ENCODE assay signal across 17 mouse cellular contexts in genomic region chr16:90416621-90417020, GRCm38 (mm10).
"Had no signal": no experiment of that assay in that cellular context is flagged by ENCODE, and none has a peak within 500 bp of the region (broad histone marks: within the 10 kb centered on the region; RNA-seq: fewer than 3 reads in every experiment).

No protein-coding gene starts in this region.

- DNase-seq: retina, postnatal 1 day; right cerebral cortex, adult 18-20 months; right cerebral cortex, postnatal 14 days; right cerebral cortex, postnatal 25 days; right cerebral cortex, postnatal 4 days; spleen, adult 18-20 months; thymus, adult 18-20 months; thymus, adult 2 months; thymus, postnatal 14 days; thymus, postnatal 25 days; thymus, postnatal 36 days; thymus, postnatal 4 days had no signal

- H3K27ac ChIP-seq: neural tube, embryonic 12.5 days; neural tube, embryonic 13.5 days; neural tube, embryonic 15.5 days; stomach, embryonic 15.5 days; stomach, postnatal 0 days had no signal

- H3K27me3 ChIP-seq: neural tube, embryonic 12.5 days; neural tube, embryonic 13.5 days; neural tube, embryonic 15.5 days; stomach, embryonic 15.5 days had no signal

- H3K4me3 ChIP-seq: neural tube, embryonic 12.5 days; neural tube, embryonic 13.5 days; neural tube, embryonic 15.5 days; stomach, embryonic 15.5 days had no signal

- H3K4me2 ChIP-seq: neural tube, embryonic 12.5 days; neural tube, embryonic 13.5 days; neural tube, embryonic 15.5 days; stomach, embryonic 15.5 days had no signal

- H3K9me3 ChIP-seq: neural tube, embryonic 13.5 days; neural tube, embryonic 15.5 days; stomach, embryonic 15.5 days had no signal

- H3K9ac ChIP-seq: neural tube, embryonic 12.5 days; neural tube, embryonic 13.5 days; neural tube, embryonic 15.5 days; stomach, embryonic 15.5 days had no signal
